Mouse (Mus musculus): ENCODE results near the gene Auts2. TPM values are rescaled to one million over a fixed set of nuclear protein-coding genes. Genes with fewer than 3 reads are reported as not detected.

The Auts2 gene
- polyA plus RNA-seq, 1 experiment from 2014 or later = 1.6 TPM

- no peak overlapping the region for H3K4me3 ChIP-seq (replicated peaks)
- H3K9ac ChIP-seq = no peak overlapping the region
- no peak for ATAC-seq (ENCODE audit: insufficient read depth)
- no peak overlapping the region for H3K4me2 ChIP-seq
- WGBS (ENCODE audit: insufficient replicate concordance) = 38% methylated on average over 14 of the region's 14 CpGs
- no peaks in the 10 kb centered on the region for H3K9me3 ChIP-seq (replicated peaks)
- H3K4me1 ChIP-seq (replicated peaks) = no peaks in the 10 kb centered on the region
- H3K27me3 ChIP-seq = no peaks in the 10 kb centered on the region
- H3K36me3 ChIP-seq (replicated peaks) = no peaks in the 10 kb centered on the region
- H3K27ac ChIP-seq (replicated peaks) = no peak overlapping the region
Measured at GRCm38 (mm10) chr5:131515707-131516407, 1027.3 kb downstream of the Auts2 start.

GRCm38 (mm10) chr5:131513753-131514152, 1029.4 kb downstream of the Auts2 start:
- ATAC-seq (ENCODE audit: insufficient read depth) = no peak
- 47% methylated on average over 3 of the region's 3 CpGs for WGBS (ENCODE audit: insufficient replicate concordance)

GRCm38 (mm10) chr5:131512617-131513016, 1030.5 kb downstream of the Auts2 start:
- H3K27ac ChIP-seq (replicated peaks) = no peak overlapping the region
- H3K9ac ChIP-seq = no peak overlapping the region
- no peaks in the 10 kb centered on the region for H3K9me3 ChIP-seq (replicated peaks)
- no peak for ATAC-seq (ENCODE audit: insufficient read depth)
- no peaks in the 10 kb centered on the region for H3K4me1 ChIP-seq (replicated peaks)
- no peaks in the 10 kb centered on the region for H3K27me3 ChIP-seq
- WGBS (ENCODE audit: insufficient replicate concordance) = 75% methylated on average over 10 of the region's 10 CpGs
- H3K4me3 ChIP-seq (replicated peaks) = no peak overlapping the region
- H3K36me3 ChIP-seq (replicated peaks) = no peaks in the 10 kb centered on the region
- H3K4me2 ChIP-seq = no peak overlapping the region

More at GRCm38 (mm10) chr5:131513753-131514152, 1029.4 kb downstream of the Auts2 start:
- Histone ChIP-seq H3K9ac (no peak overlapping the region), H3K9me3 (replicated peaks) (no peaks in the 10 kb centered on the region), H3K27me3 (no peaks in the 10 kb centered on the region), H3K4me2 (no peak overlapping the region), H3K27ac (replicated peaks) (no peak overlapping the region), H3K36me3 (replicated peaks) (no peaks in the 10 kb centered on the region), H3K4me3 (replicated peaks) (no peak overlapping the region), H3K4me1 (replicated peaks) (no peaks in the 10 kb centered on the region)

- H3K4me2 ChIP-seq = no peak overlapping the region
- ATAC-seq (ENCODE audit: insufficient read depth) = no peak
- no peak overlapping the region for H3K4me3 ChIP-seq (replicated peaks)
- WGBS (ENCODE audit: insufficient replicate concordance) = 43% methylated on average over 5 of the region's 5 CpGs
- no peaks in the 10 kb centered on the region for H3K4me1 ChIP-seq (replicated peaks)
- H3K9me3 ChIP-seq (replicated peaks) = no peaks in the 10 kb centered on the region
- no peaks in the 10 kb centered on the region for H3K36me3 ChIP-seq (replicated peaks)
- no peaks in the 10 kb centered on the region for H3K27me3 ChIP-seq
- H3K27ac ChIP-seq (replicated peaks) = no peak overlapping the region
- no peak overlapping the region for H3K9ac ChIP-seq
Measured at GRCm38 (mm10) chr5:131510659-131511058, 1032.5 kb downstream of the Auts2 start.

- 71% methylated on average over 4 of the region's 4 CpGs for WGBS (ENCODE audit: insufficient replicate concordance)
- Histone ChIP-seq H3K36me3 (replicated peaks) (no peaks in the 10 kb centered on the region), H3K4me3 (replicated peaks) (no peak overlapping the region), H3K27ac (replicated peaks) (no peak overlapping the region), H3K4me2 (no peak overlapping the region), H3K9ac (no peak overlapping the region), H3K27me3 (no peaks in the 10 kb centered on the region), H3K4me1 (replicated peaks) (no peaks in the 10 kb centered on the region), H3K9me3 (replicated peaks) (no peaks in the 10 kb centered on the region)
- no peak for ATAC-seq (ENCODE audit: insufficient read depth)
Measured at GRCm38 (mm10) chr5:131509315-131509714, 1033.8 kb downstream of the Auts2 start.

GRCm38 (mm10) chr5:131498865-131499264, 1044.3 kb downstream of the Auts2 start:
- Histone ChIP-seq H3K9ac (no peak overlapping the region), H3K4me3 (replicated peaks) (no peak overlapping the region), H3K4me2 (no peak overlapping the region), H3K27me3 (no peaks in the 10 kb centered on the region), H3K36me3 (replicated peaks) (no peaks in the 10 kb centered on the region), H3K27ac (replicated peaks) (no peak overlapping the region), H3K4me1 (replicated peaks) (no peaks in the 10 kb centered on the region), H3K9me3 (replicated peaks) (no peaks in the 10 kb centered on the region)
- 72% methylated on average over 4 of the region's 4 CpGs for WGBS (ENCODE audit: insufficient replicate concordance)
- ATAC-seq (ENCODE audit: insufficient read depth) = no peak

- Histone ChIP-seq H3K36me3 (replicated peaks) (no peaks in the 10 kb centered on the region), H3K9ac (no peak overlapping the region), H3K27me3 (no peaks in the 10 kb centered on the region), H3K4me2 (no peak overlapping the region), H3K4me3 (replicated peaks) (no peak overlapping the region), H3K9me3 (replicated peaks) (no peaks in the 10 kb centered on the region), H3K4me1 (replicated peaks) (no peaks in the 10 kb centered on the region), H3K27ac (replicated peaks) (no peak overlapping the region)
- WGBS (ENCODE audit: insufficient replicate concordance) = 61% methylated on average over 10 of the region's 10 CpGs
- no peak for ATAC-seq (ENCODE audit: insufficient read depth)
Measured at GRCm38 (mm10) chr5:131496517-131497216, 1046.5 kb downstream of the Auts2 start.

GRCm38 (mm10) chr5:131494564-131494963, 1048.6 kb downstream of the Auts2 start:
- WGBS (ENCODE audit: insufficient replicate concordance) = 66% methylated on average over 5 of the region's 5 CpGs
- no peak for ATAC-seq (ENCODE audit: insufficient read depth)

GRCm38 (mm10) chr5:131492535-131492934, 1050.6 kb downstream of the Auts2 start:
- Histone ChIP-seq H3K27me3 (no peaks in the 10 kb centered on the region), H3K9ac (no peak overlapping the region), H3K27ac (replicated peaks) (no peak overlapping the region), H3K4me1 (replicated peaks) (no peaks in the 10 kb centered on the region), H3K9me3 (replicated peaks) (no peaks in the 10 kb centered on the region), H3K36me3 (replicated peaks) (no peaks in the 10 kb centered on the region), H3K4me3 (replicated peaks) (no peak overlapping the region), H3K4me2 (no peak overlapping the region)
- 64% methylated on average over 8 of the region's 8 CpGs for WGBS (ENCODE audit: insufficient replicate concordance)
- no peak for ATAC-seq (ENCODE audit: insufficient read depth)

More at GRCm38 (mm10) chr5:131494564-131494963, 1048.6 kb downstream of the Auts2 start:
- Histone ChIP-seq H3K9ac (no peak overlapping the region), H3K27ac (replicated peaks) (no peak overlapping the region), H3K4me3 (replicated peaks) (no peak overlapping the region), H3K9me3 (replicated peaks) (no peaks in the 10 kb centered on the region), H3K36me3 (replicated peaks) (no peaks in the 10 kb centered on the region), H3K4me2 (no peak overlapping the region), H3K4me1 (replicated peaks) (no peaks in the 10 kb centered on the region), H3K27me3 (no peaks in the 10 kb centered on the region)

GRCm38 (mm10) chr5:131491843-131492242, 1051.3 kb downstream of the Auts2 start:
- no peaks in the 10 kb centered on the region for H3K27me3 ChIP-seq
- 0 out of 2 replicates have a peak, but pooled peaks cover under 1% of the 10 kb centered on the region for H3K9me3 ChIP-seq (replicated peaks)
- no peaks in the 10 kb centered on the region for H3K4me1 ChIP-seq (replicated peaks)
- no peak for ATAC-seq (ENCODE audit: insufficient read depth)
- no peak overlapping the region for H3K27ac ChIP-seq (replicated peaks)
- H3K36me3 ChIP-seq (replicated peaks) = no peaks in the 10 kb centered on the region
- H3K4me2 ChIP-seq = no peak overlapping the region
- no peak overlapping the region for H3K9ac ChIP-seq
- no peak overlapping the region for H3K4me3 ChIP-seq (replicated peaks)
- 42% methylated on average over 8 of the region's 8 CpGs for WGBS (ENCODE audit: insufficient replicate concordance)

- no peaks in the 10 kb centered on the region for H3K36me3 ChIP-seq (replicated peaks)
- no peaks in the 10 kb centered on the region for H3K27me3 ChIP-seq
- H3K9ac ChIP-seq = no peak overlapping the region
- no peak overlapping the region for H3K4me2 ChIP-seq
- 63% methylated on average over 2 of the region's 2 CpGs for WGBS (ENCODE audit: insufficient replicate concordance)
- no peaks in the 10 kb centered on the region for H3K4me1 ChIP-seq (replicated peaks)
- H3K9me3 ChIP-seq (replicated peaks) = 0 out of 2 replicates have a peak, but pooled peaks cover 4% of the 10 kb centered on the region
- no peak for ATAC-seq (ENCODE audit: insufficient read depth)
- H3K27ac ChIP-seq (replicated peaks) = no peak overlapping the region
- H3K4me3 ChIP-seq (replicated peaks) = no peak overlapping the region
Measured at GRCm38 (mm10) chr5:131490811-131491210, 1052.3 kb downstream of the Auts2 start.

Data from liver, embryonic 15.5 days (tissue).